Mouse (Mus musculus): ENCODE results near the gene Ppp1r12c.

Ppp1r12c gene

DNA sequence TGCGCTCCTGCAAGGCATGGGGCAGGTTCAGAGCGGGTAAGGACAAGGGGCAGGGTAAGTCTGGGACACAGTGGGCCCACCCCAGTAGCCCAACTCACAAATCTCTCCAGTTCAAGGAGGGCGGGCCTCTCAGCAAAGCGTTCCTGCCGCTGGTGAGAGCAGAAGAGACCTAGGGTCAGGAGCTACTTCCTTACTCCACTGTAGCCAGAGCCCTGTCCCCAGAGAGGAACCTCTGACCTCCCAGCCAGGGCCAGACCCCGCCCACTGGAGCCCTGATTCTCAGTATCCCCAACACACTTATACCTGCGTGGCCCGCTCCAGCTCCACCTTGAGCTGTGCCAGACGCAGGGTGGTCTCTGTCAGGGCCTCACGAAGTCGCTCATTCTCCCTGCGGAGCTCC lies 19.2 kb downstream of the Ppp1r12c start:
- DNase-seq = no peak

DNA sequence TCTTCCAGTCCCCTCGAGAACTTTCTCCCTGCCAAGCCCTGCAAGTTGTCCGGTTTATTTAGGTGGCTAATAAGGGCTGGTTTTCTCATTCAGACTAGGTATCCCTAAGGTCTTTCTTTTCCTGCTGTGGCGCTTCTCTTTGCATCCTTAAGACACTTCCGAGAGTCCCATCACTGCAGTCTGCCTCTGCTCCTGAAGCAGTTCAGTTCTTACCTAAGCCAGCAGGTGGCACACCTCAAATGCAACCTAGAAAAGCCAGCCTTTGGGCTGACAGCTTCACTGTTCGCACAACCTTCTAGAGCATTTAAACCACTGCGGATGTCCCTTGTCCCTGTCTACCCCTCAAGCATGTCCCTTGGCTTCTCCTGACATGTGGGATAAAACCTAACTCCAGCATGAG lies 21.8 kb downstream of the Ppp1r12c start:
- DNase-seq = no peak

DNA sequence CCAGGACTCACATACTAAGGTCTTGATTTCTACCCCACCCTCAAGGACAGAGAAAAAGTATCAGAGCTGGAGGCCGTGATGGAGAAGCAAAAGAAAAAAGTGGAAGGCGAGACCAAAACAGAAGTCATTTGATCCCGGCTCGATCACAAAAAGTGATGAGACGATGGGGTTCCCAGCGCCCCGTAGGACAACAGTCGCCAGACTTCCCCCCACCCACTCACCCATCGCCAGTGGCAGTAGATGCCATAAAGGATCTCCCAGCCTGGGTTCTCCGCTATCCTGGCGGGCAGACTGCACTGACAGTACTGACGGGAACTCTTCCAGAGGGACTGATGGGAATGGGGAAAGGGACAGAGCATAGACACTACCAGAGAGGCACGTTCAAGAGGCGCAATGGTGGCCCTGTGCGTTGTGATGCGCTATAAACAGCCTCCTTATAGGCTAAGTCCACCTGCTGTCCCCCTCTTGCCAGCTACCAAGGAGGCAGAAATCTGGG lies 22.6 kb downstream of the Ppp1r12c start:
- DNase-seq = no peak

DNA sequence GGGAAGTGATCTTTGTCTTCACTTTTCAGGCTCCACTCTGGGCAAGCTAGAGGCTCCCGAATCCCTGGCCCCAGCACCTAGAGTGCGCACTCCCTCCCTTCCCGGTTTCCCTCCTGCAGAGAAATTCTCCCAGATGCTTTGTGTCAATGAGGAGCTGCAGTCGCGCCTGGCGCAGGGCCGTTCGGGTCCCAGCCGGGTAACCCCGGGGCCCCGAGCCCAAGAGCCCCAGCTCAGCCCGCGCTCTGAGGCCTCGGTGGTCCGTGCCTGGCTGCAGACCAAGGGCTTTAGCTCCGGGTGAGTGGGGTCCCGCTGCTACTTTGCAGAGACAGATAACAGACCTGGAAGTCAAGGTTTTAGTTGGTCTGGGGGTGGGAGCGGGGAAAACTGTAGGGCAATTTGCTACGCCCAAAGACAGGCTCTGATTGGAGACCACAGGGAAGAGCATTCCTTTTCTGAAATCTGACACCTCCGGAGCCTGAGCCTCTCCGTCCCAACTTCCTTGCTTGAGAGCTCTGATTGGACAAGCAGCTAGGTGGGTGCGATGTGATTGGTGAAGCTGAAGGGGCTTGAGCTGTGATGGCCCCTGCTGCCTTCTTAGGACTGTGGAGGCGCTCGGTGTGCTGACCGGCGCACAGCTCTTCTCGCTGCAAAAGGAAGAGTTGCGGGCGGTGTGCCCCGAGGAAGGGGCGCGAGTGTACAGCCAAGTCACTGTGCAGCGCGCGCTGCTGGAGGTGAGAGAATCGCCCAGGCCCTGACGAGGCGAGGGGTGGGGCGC lies 23.3 kb downstream of the Ppp1r12c start:
- no peak for DNase-seq

DNA sequence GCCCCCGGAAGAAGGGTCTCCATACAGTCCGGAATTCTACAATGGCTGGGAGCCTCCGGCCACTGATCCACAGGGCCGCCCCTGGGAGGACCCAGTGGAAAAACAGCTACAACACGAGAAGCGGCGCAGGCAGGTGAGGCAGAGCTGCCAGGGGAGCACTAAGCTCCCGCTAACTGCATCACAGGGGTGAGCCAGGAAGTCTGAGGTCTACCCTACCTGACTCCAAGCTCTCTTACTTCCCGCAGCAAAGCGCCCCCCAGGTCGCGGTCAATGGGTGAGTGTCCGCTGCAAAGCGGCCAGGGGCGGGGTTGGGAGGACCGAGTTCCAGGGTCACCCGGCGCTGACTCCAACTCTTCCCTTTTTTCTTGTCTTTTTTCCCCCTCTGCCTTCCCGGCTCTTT lies 27.5 kb downstream of the Ppp1r12c start:
- DNase-seq = no peak

DNA sequence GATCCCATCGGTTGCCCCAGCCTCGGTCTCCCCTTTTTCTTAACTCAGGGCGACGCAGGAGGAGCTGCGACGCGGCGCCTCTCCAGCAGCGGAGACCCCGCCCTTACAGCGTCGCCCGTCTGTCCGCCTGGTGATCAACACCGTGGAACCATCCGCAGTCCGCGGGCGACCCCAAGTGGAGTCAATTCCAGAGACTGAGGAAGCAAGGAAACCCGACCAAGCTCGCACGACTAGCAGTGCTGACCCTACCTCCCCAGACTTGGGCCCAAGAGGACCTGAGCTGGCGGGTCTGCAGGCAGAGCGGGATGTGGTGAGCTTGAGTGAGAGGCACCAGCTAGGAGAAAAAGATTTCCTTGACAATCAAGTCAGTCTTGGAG lies 30.3 kb downstream of the Ppp1r12c start:
- no peak for DNase-seq

DNA sequence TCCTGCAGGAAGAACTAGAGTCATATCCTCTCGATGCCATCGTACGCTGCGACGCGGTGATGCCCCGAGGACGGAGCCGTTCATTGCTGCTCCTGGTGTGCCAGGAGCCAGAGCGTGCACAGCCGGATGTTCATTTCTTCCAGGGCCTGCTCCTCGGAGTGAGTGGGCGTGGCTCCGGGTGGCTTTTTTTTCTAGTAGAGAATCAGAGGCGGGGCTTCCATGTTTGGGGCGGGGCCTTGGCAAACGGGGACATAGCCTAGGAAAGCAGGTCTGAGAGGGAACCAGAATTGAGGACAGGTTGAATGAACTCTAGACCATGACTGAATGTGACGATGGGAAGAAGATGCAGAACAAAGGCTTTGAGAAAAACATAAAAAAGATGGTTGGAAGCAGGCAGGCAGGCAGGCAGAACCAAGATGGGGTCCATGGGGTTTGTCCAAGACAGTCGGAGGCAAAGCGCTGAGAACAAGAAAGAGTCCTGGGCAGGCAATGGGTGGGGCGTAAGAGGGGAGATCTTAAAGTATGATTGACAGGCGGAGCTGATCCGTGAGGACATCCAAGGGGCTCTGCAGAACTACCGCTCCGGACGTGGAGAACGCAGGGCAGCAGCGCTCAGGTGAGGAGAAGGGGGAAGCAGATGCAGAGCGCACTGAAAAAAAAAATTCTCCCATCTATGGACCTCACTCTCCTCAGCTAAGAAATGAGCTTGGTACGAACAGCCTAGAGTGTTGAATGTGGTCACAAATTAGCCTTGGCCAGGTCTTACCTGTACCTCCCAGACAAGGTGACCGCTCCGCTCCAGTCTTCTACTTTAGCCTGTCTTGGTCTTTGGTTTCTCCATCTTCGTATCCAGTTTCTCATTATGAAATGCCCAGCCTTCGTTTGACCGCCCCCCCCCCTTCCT lies 31.0 kb downstream of the Ppp1r12c start:
- no peak for DNase-seq

DNA sequence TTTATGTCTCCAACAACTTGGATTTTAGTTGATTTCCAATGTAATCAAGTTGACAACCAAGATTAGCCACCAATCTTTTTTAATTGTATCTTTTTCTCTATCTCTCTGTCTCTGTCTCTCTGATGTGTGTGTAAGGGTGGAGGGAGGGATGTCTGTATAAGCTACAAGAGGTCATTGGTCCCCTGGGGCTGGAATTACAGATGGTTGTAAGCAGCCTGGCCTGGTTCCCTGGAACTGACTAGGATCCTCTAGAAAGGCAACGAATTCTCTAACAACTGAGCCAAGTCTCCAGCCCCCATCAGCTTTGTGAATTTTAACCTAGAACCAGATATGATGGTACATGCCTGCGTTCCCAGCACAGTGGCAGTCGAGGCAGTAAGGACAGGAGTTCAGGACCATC lies 33.7 kb downstream of the Ppp1r12c start:
- DNase-seq = no peak

DNA sequence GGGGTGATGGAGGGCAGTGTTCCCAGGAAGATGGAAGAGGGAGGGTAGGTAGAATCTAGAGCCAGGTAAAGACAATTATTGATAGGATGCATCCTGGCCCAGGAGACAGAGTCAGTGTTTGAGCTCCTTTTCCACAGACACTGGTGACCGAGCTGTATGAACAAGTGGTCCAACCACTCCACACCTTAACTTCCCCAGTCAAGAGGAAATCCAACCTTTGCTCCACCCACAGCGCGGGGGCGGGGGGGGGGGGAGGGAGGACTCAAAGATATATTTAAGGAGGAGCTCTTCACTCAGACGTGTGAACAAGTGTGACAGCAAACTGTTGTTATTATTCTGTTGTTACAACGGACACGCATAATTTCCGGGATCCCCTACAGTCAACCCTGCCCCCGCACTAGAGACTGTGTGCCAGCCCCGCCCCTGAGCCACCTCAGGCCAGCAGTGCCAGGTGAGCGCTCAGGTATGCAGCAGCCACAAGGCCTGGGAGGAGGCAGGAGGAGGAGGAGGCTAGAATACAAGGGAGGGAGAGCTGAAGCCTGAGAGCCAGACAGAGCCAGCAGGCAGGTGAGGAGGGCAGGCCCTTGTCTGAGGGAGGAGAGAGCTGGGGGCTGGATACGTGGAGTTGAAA lies 37.2 kb downstream of the Ppp1r12c start:
- DNase-seq = no peak

DNA sequence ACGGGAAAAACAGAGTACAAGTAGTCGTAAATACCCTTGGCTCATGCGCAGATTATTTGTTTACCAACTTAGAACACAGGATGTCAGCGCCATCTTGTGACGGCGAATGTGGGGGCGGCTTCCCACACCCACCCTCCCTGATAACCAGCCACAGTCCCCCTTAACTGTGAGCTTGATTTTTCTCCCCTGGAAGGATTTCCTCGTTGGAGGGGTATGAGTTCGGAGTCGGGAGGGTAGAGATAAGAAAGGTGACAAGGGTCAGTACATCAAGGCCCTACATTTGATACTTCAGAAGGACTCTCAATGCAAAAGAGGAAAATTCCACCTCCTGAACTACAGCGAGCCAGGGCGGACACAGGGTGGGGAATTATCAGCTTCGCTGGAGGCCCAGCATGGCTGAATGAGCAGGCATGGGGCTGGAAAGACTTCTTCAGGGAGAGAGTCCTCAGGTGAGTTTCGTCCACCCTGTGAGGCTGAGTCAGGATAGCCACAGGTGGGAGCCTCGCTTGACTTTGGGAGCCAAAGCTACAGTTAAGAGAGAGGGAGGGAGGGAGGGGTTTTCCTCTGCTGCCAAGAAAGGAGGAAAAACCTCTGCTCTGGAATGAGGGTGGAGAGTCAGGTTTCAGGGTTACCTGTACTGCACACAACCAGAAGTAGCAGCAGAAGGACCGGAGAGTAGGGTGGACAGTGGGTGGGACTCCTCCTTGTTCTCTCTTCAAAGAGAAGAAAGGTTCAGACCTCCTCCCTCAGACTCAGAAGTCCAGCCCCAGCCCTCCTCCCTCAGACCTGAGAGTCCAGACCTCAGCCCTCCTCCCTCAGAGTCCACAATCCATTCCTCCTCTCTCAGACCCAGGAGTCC lies 40.7 kb downstream of the Ppp1r12c start, which contains the start of gene Eps8l1:
Eps8l1 (plus strand) TSS at position 99 of the 859 bp plus-strand sequence.
- no peak for DNase-seq

DNA sequence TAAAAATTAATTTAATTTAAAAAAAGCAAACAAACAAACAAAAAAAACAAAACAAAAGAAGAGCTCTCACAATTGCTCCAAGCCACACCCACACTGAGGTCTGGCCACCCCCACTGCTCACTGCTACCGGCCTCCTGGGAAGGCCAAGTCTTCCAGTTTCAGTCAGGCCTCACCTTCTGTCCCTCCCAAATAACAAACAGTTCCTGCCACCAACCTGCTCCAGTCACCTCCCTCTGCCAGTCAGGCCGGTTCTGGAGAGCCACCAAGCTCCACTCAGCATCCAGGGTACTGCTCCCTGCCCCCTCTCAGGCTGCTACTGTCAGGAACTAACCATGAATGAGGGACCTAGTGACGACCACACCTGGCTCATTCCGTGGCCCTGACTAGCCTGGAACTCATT lies 48.8 kb downstream of the Ppp1r12c start:
- DNase-seq = no peak

DNA sequence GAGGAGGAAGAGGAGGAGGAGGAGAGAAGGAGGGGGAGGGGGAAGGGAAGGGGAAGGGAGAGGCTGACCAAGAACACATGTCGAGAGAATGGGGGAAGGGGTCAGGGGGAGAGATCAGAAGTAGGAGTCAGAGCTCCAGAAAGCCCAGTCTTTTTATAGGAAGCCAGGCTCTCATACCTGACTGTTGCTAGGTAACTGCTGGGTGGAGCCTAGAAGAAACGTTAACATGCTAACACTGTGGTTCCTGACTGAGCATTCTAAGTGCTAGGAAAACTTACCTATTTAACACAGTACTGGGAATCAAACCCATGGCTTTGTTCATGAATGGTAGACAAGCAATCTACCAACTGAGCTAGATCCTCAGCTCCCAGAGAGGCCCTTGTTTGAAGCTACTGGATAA lies 52.3 kb downstream of the Ppp1r12c start:
- no peak for DNase-seq

DNA sequence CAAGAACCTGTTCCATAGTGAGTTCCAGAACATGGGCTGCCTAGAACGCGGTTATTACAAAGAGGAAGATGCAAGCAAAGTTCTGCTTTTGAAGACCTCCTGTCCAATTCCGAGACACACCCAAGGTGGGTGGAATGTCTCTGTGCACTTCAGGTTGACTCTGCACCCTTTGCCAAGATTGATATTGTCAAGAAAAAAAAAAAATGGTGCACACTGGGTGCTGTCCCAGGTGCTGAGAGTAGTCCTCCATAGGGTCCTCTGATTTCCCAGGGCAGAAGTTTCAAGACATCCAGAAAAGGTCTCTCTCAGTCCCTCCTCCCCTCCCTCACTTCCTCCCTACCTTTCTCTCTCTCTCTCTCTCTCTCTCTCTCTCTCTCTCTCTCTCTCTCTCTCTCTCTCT lies 53.0 kb downstream of the Ppp1r12c start:
- DNase-seq = no peak

DNA sequence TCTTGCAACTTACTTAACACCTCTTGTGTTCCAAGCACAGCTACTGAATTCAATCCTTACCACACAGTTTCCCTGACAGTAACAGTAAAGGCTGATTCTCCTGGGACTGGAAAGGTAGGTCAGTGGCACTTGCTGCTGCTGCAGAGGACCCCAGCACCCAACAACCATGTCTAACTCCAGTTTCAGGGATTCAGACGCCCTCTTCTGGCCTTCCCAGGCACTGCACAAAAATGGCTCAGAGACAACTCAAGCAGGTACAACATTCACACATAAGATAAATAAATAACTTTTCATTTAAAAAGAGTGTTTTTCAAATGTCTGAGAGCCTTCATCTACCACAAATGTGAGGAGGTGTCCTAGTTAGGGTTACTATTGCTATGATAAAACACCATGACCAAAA lies 54.3 kb downstream of the Ppp1r12c start:
- no peak for DNase-seq

DNA sequence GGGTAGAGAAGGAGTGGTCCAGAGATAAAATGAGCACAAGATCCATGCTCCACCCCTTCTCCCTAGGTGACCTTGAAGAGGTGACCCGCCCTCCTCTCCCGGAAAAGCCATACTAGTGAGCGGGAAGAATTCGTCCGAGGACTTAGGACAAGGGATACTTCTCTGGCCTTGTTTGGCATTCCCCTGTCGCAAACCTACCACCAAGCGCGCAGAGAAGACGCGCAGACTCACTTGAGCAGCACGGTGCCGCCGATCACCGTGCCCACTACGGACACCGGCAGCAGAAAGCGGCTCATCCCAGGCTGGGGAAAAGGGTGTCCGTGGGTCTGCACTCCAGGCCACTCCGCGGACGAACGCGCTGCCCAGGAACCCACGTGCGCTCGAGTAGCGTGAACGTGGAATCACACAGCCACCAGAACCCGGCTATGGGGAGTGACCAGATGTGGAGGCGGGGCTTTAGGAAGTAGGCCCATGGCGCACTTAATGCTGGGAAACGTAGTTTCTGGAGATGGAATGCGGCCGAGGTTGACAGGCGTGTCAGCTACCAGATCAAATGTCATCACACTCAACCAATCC lies 56.2 kb downstream of the Ppp1r12c start, which contains the start of gene Rdh13:
Rdh13 (minus strand) TSS at position 434 of the 576 bp plus-strand sequence.
- peak; percentile 64 to 77 for DNase-seq

DNA sequence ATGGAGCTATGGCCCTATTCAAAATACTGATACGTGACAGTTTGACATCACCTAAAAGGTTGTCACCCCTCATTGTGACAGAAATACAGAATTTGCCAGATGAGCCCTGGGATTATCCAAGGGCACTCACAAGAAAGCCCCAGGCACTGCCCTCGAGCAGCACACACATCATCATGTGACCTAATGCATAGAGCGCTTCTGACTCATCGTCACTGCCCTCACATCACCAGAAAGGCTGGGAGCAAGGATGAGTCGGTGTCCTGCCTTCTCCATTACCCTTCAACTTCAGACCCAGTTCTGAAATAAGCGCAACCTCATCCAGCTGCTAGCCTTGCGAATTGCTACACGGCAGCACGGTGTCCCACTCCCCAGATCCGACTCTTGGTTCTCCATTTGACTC lies 60.9 kb downstream of the Ppp1r12c start:
- no peak for DNase-seq

DNA sequence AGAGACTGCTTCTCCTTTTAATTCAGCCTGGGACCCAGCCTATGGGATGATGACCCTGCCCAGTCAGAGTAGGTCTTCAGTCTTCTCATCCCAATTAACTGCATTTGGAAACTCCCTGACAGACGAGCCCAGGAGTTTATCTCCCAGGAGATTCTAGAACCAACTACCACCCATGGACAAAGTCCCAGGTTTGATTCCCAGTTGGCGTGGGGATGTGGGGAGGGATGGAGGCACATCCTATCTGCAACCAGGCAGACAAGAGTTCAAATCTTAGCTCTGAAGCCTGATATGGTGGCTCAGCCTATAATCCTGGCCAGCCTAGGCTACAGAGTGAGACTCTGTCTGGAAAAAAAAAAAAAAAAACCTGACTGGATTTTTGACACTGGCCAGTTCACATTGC lies 63.8 kb downstream of the Ppp1r12c start:
- no peak for DNase-seq

DNA sequence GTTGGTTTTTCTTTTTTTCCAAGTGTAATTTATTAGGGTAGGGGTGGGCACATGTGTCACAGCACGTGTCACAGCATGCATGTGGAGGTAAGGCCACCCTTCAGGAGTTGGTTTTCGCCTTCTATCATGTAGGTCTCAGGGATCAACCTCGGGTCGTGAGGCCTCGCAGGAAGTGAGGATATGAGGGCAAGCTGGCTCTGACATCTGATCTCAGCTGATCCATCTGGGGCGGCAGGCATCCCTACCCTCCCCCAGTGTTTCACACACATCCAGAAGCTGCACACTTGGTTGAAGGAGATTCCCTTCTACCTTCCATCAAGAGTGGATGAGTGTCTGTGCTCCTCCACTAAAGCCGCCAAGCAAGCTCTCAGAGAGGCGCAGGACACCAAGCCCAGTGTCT lies 69.5 kb downstream of the Ppp1r12c start:
- no peak for DNase-seq

DNA sequence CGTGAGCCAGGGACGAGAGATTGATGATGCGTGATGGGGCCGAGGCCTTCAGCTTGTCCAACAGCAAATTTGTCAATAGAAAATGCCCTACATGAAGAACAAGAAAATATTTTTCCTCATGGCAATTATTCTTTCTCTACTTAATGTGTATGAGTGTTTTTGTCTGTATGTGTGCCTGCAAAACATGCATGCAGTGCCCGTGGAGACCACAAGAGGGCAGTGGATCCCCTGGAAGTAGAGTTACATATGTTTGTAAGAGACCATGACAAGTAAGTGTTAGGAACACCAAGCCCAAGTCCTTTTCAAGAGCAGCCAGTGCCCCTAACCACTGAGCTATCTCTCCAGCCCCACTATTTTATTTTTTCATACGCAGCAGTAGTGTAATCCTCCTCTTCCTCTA lies 69.9 kb downstream of the Ppp1r12c start:
- peak; percentile 33 to 40 for DNase-seq
